Comparison of ENCODE assay signal across 20 mouse cellular contexts in the genomic region with DNA sequence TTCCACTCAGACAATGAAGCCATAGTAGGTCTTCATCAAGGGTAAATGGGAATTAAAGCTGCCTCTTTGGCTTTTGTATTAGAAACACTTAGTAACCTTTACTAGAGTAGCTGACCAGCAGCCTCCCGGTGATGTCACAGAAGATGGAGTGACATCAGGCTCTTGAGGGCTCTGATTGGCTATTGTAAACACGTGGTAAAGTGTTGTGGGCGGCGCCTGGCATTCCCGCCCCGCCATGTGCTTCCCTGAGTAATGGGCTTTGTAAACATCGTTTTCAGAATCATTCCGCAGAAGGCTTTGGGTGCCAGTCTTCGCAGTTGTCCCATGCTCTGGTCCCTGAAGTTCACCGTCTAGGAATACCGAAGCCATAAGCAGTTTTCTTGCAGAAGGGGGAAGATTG. TPM values are rescaled to one million over a fixed set of nuclear protein-coding genes. Genes with fewer than 3 reads are reported as not detected.
"Had no signal": no experiment of that assay in that cellular context is flagged by ENCODE, and none has a peak within 500 bp of the region (broad histone marks: within the 10 kb centered on the region; RNA-seq: fewer than 3 reads in every experiment).

No protein-coding gene starts in this region.

- H3K27me3 ChIP-seq: midbrain, embryonic 15.5 days; neural tube, embryonic 12.5 days had no signal

- H3K4me1 ChIP-seq: liver, embryonic 13.5 days; liver, embryonic 15.5 days; lung, embryonic 15.5 days; midbrain, embryonic 15.5 days; neural tube, embryonic 12.5 days had no signal

- H3K36me3 ChIP-seq: liver, embryonic 13.5 days; liver, embryonic 15.5 days; lung, embryonic 15.5 days; midbrain, embryonic 13.5 days; midbrain, embryonic 15.5 days; neural tube, embryonic 12.5 days had no signal

- H3K4me3 ChIP-seq: liver, embryonic 13.5 days; liver, embryonic 15.5 days; lung, embryonic 15.5 days; megakaryocyte, embryonic 14.5 days; midbrain, embryonic 13.5 days; midbrain, embryonic 15.5 days; neural tube, embryonic 12.5 days had no signal

- DNase-seq: liver, embryonic 13.5 days; liver, postnatal 0 days; lung, adult 2 months; lung, postnatal 14 days; lung, postnatal 36 days; right cerebral cortex, postnatal 14 days; thymus, adult 2 months; thymus, postnatal 25 days; thymus, postnatal 4 days had no signal

- H3K27ac ChIP-seq: liver, embryonic 13.5 days; liver, embryonic 15.5 days; lung, embryonic 15.5 days; macrophage; midbrain, embryonic 13.5 days; midbrain, embryonic 15.5 days; neural tube, embryonic 12.5 days had no signal

RNA-seq across cellular contexts. Expression of a gene that starts 13.0 kb away (rescaled TPM):
- polyA plus RNA-seq: liver, embryonic 13.5 days; liver, embryonic 15.5 days; liver, postnatal 0 days; lung, adult 2 months; lung, embryonic 15.5 days; lung, postnatal 0 days; macrophage; spleen, adult 2 months; stomach, embryonic 14.5 days; stomach, embryonic 16.5 days had no signal

RNA-seq across cellular contexts. Expression of a gene that starts 56.3 kb away (rescaled TPM):
- polyA plus RNA-seq: macrophage had no signal
